Comparison of ENCODE assay signal across 8 mouse cellular contexts in the genomic region with DNA sequence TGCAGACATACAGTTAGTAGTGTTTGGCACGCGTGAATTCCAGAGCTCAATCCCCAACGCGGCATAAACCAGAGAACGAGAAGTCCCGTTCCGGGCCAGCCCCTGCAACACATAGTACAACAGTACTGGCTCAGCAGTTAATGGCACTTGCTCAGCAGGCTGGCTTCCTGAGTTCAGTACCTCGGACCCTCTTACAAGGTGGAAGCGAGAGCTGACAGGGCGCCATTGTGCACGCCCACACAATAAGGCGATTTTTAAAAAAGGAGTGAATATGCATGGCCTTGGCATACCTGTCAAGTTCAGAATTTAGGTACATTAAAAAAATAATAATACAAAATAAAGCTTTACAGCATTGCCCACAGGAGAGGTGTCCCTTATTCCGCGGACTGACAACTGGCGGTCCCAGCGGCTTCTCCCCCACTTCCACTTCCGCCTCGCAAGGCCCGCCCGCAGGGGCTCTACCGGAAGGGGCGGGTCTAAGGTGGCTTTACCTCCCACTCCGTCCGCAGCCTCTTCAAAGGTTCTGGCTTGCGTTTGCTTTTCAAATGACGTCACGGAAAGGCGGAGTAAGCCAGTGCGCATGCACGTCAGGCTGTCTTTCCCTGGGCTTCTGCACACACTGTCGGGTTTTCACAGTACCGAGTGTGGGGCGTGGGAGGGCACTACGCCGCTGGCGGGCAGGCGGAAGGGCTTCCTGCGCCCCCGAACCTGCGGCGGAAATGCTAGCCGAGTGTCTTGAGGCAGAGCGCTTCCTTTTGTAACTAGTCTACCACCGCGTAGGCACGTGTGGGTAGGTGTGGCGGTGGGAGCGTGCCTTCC. TPM values are rescaled to one million over a fixed set of nuclear protein-coding genes. Genes with fewer than 3 reads are reported as not detected.
DNase-seq lines count a peak whose midpoint lies in the region; ATAC-seq lines count a peak whose summit lies in the region.

No protein-coding gene starts in this region.

- peak overlapping the region; percentile 92 for H3K4me3 ChIP-seq in lung, embryonic 16.5 days (ENCODE audit: low read length)

- peak; percentile 92 to 94 for ATAC-seq in hematopoietic stem cell, adult 5-6 weeks (replicated peaks in 1 of 2; ENCODE audit: insufficient read depth in 1 of 2, low FRiP score in 2 of 2, low TSS enrichment in 1 of 2, low read depth in 1 of 2, poor library complexity in 2 of 2, severe bottlenecking in 2 of 2)
- ATAC-seq in lung, embryonic 16.5 days (ENCODE audit: low read depth) = peak; percentile 99

- no peaks in the 10 kb centered on the region for H3K9me3 ChIP-seq in lung, embryonic 16.5 days (ENCODE audit: control insufficient read depth, low read length)

- WGBS in lung, embryonic 16.5 days = under 1% methylated on average over 48 of the region's 48 CpGs

- H3K36me3 ChIP-seq in lung, embryonic 16.5 days (ENCODE audit: control insufficient read depth, insufficient read depth, low read length) = no peaks in the 10 kb centered on the region

- H3K27me3 ChIP-seq in lung, embryonic 16.5 days (ENCODE audit: control insufficient read depth, insufficient read depth, low read depth, low read length) = no peaks in the 10 kb centered on the region

- H3K4me1 ChIP-seq in lung, embryonic 16.5 days (replicated peaks; ENCODE audit: control insufficient read depth, insufficient read depth, low read length) = peaks cover 26% of the 10 kb centered on the region

- peak overlapping the region; percentile 89 for H3K9ac ChIP-seq in lung, embryonic 16.5 days (ENCODE audit: low read length)

- DNase-seq in MEL-GATA-1-ER (ENCODE audit: extremely low read depth, low read depth) = peak; percentile 98
- peak; percentile 94 for DNase-seq in cerebellum, adult 8-10 months
- DNase-seq in forelimb bud, embryonic 11.5 days (ENCODE audit: low read depth, low spot score) = peak; percentile 99
- peak; percentile 86 for DNase-seq in layer of hippocampus, adult 9-10 months (ENCODE audit: low spot score)
- DNase-seq in ovary, postnatal 10 days (ENCODE audit: low spot score) = peak; percentile 80
- peak; percentile 98 for DNase-seq in thymus, postnatal 10 days (ENCODE audit: low spot score in 2 of 2)

- peak overlapping the region; percentile 91 for H3K27ac ChIP-seq in lung, embryonic 16.5 days (ENCODE audit: low read length)

- peak overlapping the region; percentile 89 for H3K4me2 ChIP-seq in lung, embryonic 16.5 days (ENCODE audit: low read depth, low read length)

RNA-seq across cellular contexts. Expression of gene A130010J15Rik, which starts 5.4 kb away (rescaled TPM):
- 11.8 and 17.6 TPM in 2 replicates for total RNA-seq in hematopoietic stem cell, adult 5-6 weeks (2017)
- 12.9 and 13.5 TPM in 2 replicates for polyA plus RNA-seq in lung, embryonic 16.5 days (2015; fragmentation: Nextera tagmentation; extraction: Ambion mirVana)

RNA-seq across cellular contexts. Expression of gene Irf6, which starts 20.3 kb away (rescaled TPM):
- total RNA-seq in hematopoietic stem cell, adult 5-6 weeks (2017) = 12.9 and 14.5 TPM in 2 replicates
- 18.3 TPM in 2 replicates for polyA plus RNA-seq in lung, embryonic 16.5 days (2015; fragmentation: Nextera tagmentation; extraction: Ambion mirVana)

RNA-seq across cellular contexts. Expression of gene Traf3ip3, which starts 28.3 kb away (rescaled TPM):
- 102 and 139 TPM in 2 replicates for total RNA-seq in hematopoietic stem cell, adult 5-6 weeks (2017)
- 3.2 and 5.5 TPM in 2 replicates for polyA plus RNA-seq in lung, embryonic 16.5 days (2015; fragmentation: Nextera tagmentation; extraction: Ambion mirVana)

RNA-seq across cellular contexts. Expression of gene Lamb3, which starts 34.3 kb away (rescaled TPM):
- total RNA-seq in hematopoietic stem cell, adult 5-6 weeks (2017) = 1.2 and 2.9 TPM in 2 replicates
- 54.5 and 60.9 TPM in 2 replicates for polyA plus RNA-seq in lung, embryonic 16.5 days (2015; fragmentation: Nextera tagmentation; extraction: Ambion mirVana)

RNA-seq across cellular contexts. Expression of gene Diexf, which starts 43.1 kb away (rescaled TPM):
- total RNA-seq in hematopoietic stem cell, adult 5-6 weeks (2017) = 13.9 and 19.6 TPM in 2 replicates
- 8.6 and 8.8 TPM in 2 replicates for polyA plus RNA-seq in lung, embryonic 16.5 days (2015; fragmentation: Nextera tagmentation; extraction: Ambion mirVana)

Comparison
In these comparisons a context has a peak if more than half of its experiments do, and no peak if none do; other contexts are left out.
1. Peak in every context shown above with its lines: DNase-seq, ATAC-seq, H3K4me3 ChIP-seq and H3K27ac ChIP-seq.